Mouse (Mus musculus) ES-E14 (cell line): ENCODE measurements at regions not wholly inside any gene's neighbourhood (a gene's known extent, or its start where the extent isn't known, plus 50 kb on each side); places are given as distances from the start of the nearest gene placed in this dataset.

ENCODE experiments used
- DNase-seq: peaks from one replicate; pipeline ENCODE4 v3.0.0-alpha.2; 2013; ENCODE audit warnings: low read depth, low spot score
- H3K27ac ChIP-seq: 2 replicates; pipeline ENCODE4 v1.5.1; 2012; ENCODE audit warnings: low read depth, mild to moderate bottlenecking, low read length, moderate library complexity, mixed read lengths; ENCODE audit not compliant: poor library complexity, insufficient read depth, severe bottlenecking
- H3K36me3 ChIP-seq: 2 replicates; pipeline ENCODE4 v1.6.1; 2012; ENCODE audit warnings: mild to moderate bottlenecking, low read length, moderate library complexity, mixed read lengths; ENCODE audit not compliant: control insufficient read depth, poor library complexity, insufficient read depth, severe bottlenecking
- H3K4me1 ChIP-seq, 2 experiments: fragments of 150-350 bp in 1 of 2; sonication (generic) in 1 of 2; 2 replicates each; pipeline ENCODE4 v1.6.1; 2012; ENCODE audit warnings: low read length in 2 of 2, mild to moderate bottlenecking in 1 of 2, mixed read lengths in 1 of 2; ENCODE audit not compliant: control insufficient read depth in 2 of 2, insufficient read depth in 2 of 2, poor library complexity in 1 of 2
- H3K4me3 ChIP-seq, 2 experiments: fragments of 150-350 bp in 1 of 2; sonication (generic) in 1 of 2; 2 replicates each; pipeline ENCODE4 v1.5.1; 2012; ENCODE audit warnings: low read length in 2 of 2, low read depth in 1 of 2, mild to moderate bottlenecking in 1 of 2, mixed read lengths in 1 of 2; ENCODE audit not compliant: insufficient read depth in 1 of 2, poor library complexity in 1 of 2, severe bottlenecking in 1 of 2
- H3K9ac ChIP-seq: 2 replicates; pipeline ENCODE4 v1.6.1; 2012; ENCODE audit warnings: low read depth, mild to moderate bottlenecking, low read length, mixed read lengths; ENCODE audit not compliant: poor library complexity, insufficient read depth, severe bottlenecking
- H3K9me3 ChIP-seq: fragments of 150-350 bp; sonication (generic); 2 replicates; pipeline ENCODE4 v1.6.1; 2012; ENCODE audit warnings: low read depth, mild to moderate bottlenecking, low read length; ENCODE audit not compliant: control insufficient read depth, insufficient read depth
- CHD2 ChIP-seq: IDR thresholded peaks from 2 replicates; pipeline ENCODE4 v1.6.1; 2014; ENCODE audit warnings: mild to moderate bottlenecking, low read depth, low read length, inconsistent platforms
- HCFC1 ChIP-seq: IDR thresholded peaks from 2 replicates; pipeline ENCODE4 v1.6.1; 2012; ENCODE audit warnings: low read length, inconsistent platforms, borderline replicate concordance; ENCODE audit not compliant: insufficient read depth
- MAFK ChIP-seq: IDR thresholded peaks from 2 replicates; pipeline ENCODE4 v1.6.1; 2014; ENCODE audit warnings: mild to moderate bottlenecking, low read depth, low read length, inconsistent platforms; ENCODE audit not compliant: insufficient read depth
- ZC3H11A ChIP-seq: IDR thresholded peaks from 2 replicates; pipeline ENCODE4 v1.6.1; 2012; ENCODE audit warnings: low read depth, mild to moderate bottlenecking, inconsistent platforms, low read length, borderline replicate concordance
- ZNF384 ChIP-seq: IDR thresholded peaks from 2 replicates; pipeline ENCODE4 v1.6.1; 2012; ENCODE audit warnings: low read depth, low read length, inconsistent platforms
- in situ Hi-C, 2 experiments: fragments of 600-800 bp; cut with MboI; formaldehyde crosslinking; loops; one replicate each; pipeline ENCODE4 v1.15.1; 2025; ENCODE audit warnings: low sequenced_read_pairs in 2 of 2, inconsistent platforms in 1 of 2; ENCODE audit not compliant: unreplicated experiment in 2 of 2

GRCm38 (mm10) chr15:92993538-92994190, 281.3 kb downstream of the Gxylt1 start:
- TF ChIP-seq MAFK (no peak), CHD2 (no peak), ZC3H11A (no peak), ZNF384 (no peak), HCFC1 (no peak)
- Histone ChIP-seq H3K36me3 (no peaks in the 10 kb centered on the region), H3K27ac (no peak overlapping the region), H3K4me1 (no peaks in the 10 kb centered on the region), H3K9ac (no peak overlapping the region), H3K9me3 (no peaks in the 10 kb centered on the region), H3K4me3 (no peak overlapping the region)
- in situ Hi-C loops: no loop called here
- no peak for DNase-seq

GRCm38 (mm10) chr15:92975774-92976173, 299.2 kb downstream of the Gxylt1 start:
- H3K9ac ChIP-seq: no peak overlapping the region
- H3K36me3 ChIP-seq: no peaks in the 10 kb centered on the region
- H3K4me3 ChIP-seq: no peak overlapping the region
- no peaks in the 10 kb centered on the region for H3K9me3 ChIP-seq
- TF ChIP-seq HCFC1: no peak
- TF ChIP-seq CHD2: no peak
- no peak for TF ChIP-seq ZC3H11A
- TF ChIP-seq ZNF384: no peak
- no peak for TF ChIP-seq MAFK
- no peak overlapping the region for H3K27ac ChIP-seq
- no peaks in the 10 kb centered on the region for H3K4me1 ChIP-seq
- in situ Hi-C loops: no loop called here
- DNase-seq: no peak

- H3K4me1 ChIP-seq: no peaks in the 10 kb centered on the region
These were observed 300.0 kb downstream of the Gxylt1 start for GRCm38 (mm10) chr15:92974931-92975330.

DNA sequence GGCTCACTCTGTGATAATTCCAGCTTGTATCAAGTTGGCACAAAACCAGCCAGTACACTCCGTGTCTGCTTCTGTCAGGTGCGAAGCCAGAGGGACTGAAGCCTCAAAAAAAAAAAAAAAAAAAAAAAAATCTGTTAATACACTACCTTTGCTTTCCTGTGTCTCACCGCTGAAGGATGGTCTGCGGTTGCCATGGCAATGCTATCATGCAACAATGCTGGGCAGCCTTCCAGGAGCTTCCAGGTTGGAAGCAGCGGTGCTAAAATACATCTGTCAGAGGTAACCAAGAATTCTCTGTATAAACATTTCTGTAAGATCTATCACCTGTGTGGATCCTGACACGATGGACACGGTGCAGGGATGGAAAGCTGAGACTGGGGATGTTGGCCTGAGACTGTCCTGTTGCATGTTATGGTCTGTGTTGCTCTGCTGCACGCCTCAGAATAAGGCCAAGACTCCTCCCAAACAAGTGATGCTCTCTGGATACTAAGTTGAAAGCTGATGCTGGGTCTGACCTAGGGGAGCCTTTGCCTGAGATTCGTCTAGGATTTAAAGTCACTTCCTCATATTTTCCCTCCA, 301.2 kb downstream of the Gxylt1 start:
- Histone ChIP-seq H3K9me3 (no peaks in the 10 kb centered on the region), H3K36me3 (no peaks in the 10 kb centered on the region), H3K27ac (no peak overlapping the region), H3K4me1 (no peaks in the 10 kb centered on the region), H3K9ac (no peak overlapping the region), H3K4me3 (no peak overlapping the region)
- in situ Hi-C loops: no loop called here
- TF ChIP-seq MAFK: no peak
- no peak for TF ChIP-seq ZC3H11A
- TF ChIP-seq CHD2: no peak
- TF ChIP-seq HCFC1: no peak
- TF ChIP-seq ZNF384: no peak
- no peak for DNase-seq

More at GRCm38 (mm10) chr15:92974931-92975330, 300.0 kb downstream of the Gxylt1 start:
- Histone ChIP-seq H3K4me3 (no peak overlapping the region), H3K36me3 (no peaks in the 10 kb centered on the region), H3K27ac (no peak overlapping the region), H3K9me3 (no peaks in the 10 kb centered on the region), H3K9ac (no peak overlapping the region)
- in situ Hi-C loops: no loop called here
- no peak for DNase-seq
- TF ChIP-seq HCFC1 (no peak), MAFK (no peak), ZC3H11A (no peak), CHD2 (no peak), ZNF384 (no peak)
